Mouse (Mus musculus) erythroblast, embryonic 14.5 days (primary cell): ENCODE data around the gene Ostf1.

Experiments used
- GATA1 ChIP-seq: IDR thresholded peaks from 2 replicates; pipeline ENCODE4 v1.6.1; 2012; ENCODE audit warnings: low read length, inconsistent platforms, mixed read lengths
- TAL1 ChIP-seq: IDR thresholded peaks from 3 replicates; pipeline ENCODE4 v1.6.1; 2012; ENCODE audit warnings: low read length, inconsistent platforms, mixed read lengths

DNA sequence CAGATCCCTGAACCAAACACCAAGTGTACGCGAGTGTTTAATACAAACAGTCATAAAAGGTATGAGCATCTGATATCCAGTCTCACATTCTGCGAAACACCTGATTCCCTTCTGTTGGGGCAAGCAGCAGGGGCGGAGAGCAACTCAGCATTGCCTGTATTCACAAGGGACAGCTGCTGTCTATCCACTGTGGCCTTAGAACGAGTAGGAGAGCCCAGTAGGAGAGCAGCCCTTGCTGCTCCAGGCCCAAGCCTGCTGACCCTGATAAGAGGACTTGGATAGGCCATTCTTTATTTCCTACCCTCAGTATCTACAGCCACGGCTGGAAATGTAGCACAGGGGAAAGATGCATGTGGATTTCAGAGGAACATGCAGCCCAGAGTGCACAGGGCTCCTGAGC, 38.7 kb downstream of the Ostf1 start:
- TF ChIP-seq TAL1 (no peak), GATA1 (no peak)
